Mouse (Mus musculus): ENCODE results near the gene H2-DMa. TPM values are rescaled to one million over a fixed set of nuclear protein-coding genes. Genes with fewer than 3 reads are reported as not detected.

The H2-DMa gene
- polyA plus RNA-seq, 1 experiment from 2014 or later: 4.4 TPM

DNA sequence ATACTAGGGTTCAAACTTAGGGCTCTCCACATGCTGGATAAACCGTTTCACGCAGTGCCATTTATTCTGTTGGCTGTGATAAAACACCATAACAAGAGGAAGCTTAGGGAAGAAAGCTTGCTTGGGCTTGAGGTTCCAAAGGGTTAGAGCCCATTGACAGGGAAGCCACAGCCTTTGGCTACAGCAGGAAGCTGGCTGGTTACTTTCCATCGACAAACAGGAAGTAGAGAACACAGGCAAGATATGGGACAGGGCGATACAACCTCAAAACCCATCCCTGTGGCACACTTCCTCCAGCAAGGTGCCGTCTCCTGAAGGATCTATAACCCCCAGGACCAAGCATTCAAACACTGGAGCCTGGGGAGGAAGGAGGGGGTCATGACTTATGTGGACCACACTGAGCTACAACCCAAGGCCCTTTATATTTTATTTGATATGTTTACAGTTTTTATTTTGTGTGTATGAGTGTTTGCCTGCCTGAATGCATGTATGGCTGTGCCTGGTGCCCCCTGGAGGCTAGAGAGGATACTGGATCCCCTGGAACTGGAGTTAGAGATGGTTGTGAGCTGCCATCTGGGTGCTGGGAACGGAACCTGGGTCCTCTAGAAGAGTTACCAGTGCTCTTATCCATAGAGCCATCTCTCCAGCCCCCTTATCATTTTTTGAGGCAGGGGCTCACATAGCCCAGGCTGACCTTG is 45.8 kb downstream of the H2-DMa start:
- H3K27ac ChIP-seq: no peak overlapping the region
- DNase-seq (no peak), ATAC-seq (ENCODE audit: low read depth) (no peak)
- H3K4me2 ChIP-seq: no peak overlapping the region
- no peak overlapping the region for H3K4me3 ChIP-seq (replicated peaks)
- no peaks in the 10 kb centered on the region for H3K4me1 ChIP-seq (replicated peaks)
- H3K9me3 ChIP-seq (replicated peaks): no peaks in the 10 kb centered on the region
- no peaks in the 10 kb centered on the region for H3K27me3 ChIP-seq
- H3K9ac ChIP-seq: no peak overlapping the region
- H3K36me3 ChIP-seq: no peaks in the 10 kb centered on the region
- WGBS (ENCODE audit: insufficient replicate concordance): 34% methylated on average over 6 of the region's 6 CpGs

DNA sequence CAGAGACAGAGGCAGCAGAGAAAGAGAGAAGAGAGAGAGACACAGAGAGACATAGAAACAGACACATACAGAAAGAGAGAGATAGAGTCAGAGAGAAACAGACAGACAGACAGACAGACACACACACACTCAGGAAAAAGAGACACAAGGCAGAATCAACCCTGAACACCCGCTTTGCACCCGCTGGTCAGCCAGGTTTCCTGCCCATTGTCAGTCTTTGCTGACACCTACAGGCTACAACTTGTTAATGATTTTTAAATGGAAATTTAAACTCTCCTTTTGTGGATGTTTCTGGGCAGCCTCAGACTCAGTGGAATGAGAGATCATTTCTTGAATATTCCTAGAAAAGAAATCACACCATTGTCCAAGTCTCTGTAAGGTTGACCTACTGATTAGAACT is 49.9 kb downstream of the H2-DMa start:
- Histone ChIP-seq H3K4me3 (replicated peaks) (no peak overlapping the region), H3K36me3 (no peaks in the 10 kb centered on the region), H3K4me2 (no peak overlapping the region), H3K27me3 (no peaks in the 10 kb centered on the region), H3K4me1 (replicated peaks) (peaks cover 2% of the 10 kb centered on the region; the same call in 1 of the 2 replicates), H3K9ac (no peak overlapping the region), H3K9me3 (replicated peaks) (no peaks in the 10 kb centered on the region), H3K27ac (no peak overlapping the region)
- ATAC-seq (ENCODE audit: low read depth): no peak
- 2% methylated on average over 2 of the region's 2 CpGs for WGBS (ENCODE audit: insufficient replicate concordance)
- no peak for DNase-seq

DNA sequence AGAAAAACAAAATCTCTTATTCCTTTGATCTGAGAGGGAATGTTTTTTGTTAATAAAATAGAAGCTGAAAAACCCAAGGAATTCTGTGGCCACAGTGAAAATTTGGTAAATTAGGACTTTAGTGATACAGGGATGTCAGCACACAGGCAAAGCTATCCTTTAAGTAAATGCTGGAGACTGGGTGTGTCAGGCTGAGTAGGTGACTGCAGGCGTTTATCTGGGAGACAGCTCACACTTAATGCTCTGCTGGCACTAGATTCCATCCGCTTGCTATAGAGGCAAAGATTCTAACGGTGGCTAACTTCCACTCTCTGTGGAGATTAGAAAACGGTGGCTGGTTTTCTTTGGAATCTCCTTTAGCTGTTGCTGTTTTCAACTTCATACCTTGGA is 51.1 kb downstream of the H2-DMa start:
- no peak for ATAC-seq (ENCODE audit: low read depth)
- no peaks in the 10 kb centered on the region for H3K27me3 ChIP-seq

DNA sequence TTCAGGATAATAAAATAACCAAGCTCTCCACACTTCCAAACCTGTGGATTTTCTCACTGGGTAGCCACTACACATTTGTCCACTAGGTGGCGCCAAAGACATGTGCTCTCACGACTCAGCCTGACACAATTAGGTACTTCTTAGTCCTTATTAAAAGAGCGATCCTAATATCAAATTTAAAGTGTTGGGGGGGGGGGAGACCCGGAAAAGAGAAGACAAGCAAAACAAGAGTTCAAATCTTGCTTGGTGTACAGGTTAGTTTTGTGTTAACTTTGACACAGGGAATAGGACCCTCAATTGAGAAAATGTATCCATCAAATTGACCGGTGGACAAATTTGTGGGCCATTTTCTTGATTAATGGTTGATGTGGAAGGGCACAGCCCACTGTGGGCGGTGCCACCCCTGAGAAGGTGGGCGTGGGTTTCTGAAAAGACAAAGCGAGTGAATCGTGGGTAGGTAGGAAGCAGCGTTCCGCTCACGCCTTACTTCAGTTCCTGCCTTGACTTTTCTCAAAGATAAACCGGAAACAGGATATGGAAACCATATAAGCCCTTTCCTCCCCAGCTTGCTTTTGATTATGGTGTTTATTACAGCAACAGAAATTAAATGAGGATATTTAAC is 51.6 kb downstream of the H2-DMa start:
- peak; percentile 50 for DNase-seq
- H3K4me2 ChIP-seq: peak overlapping the region; percentile 44
- WGBS (ENCODE audit: insufficient replicate concordance): 16% methylated on average over 13 of the region's 13 CpGs
- H3K9ac ChIP-seq: no peak overlapping the region
- no peaks in the 10 kb centered on the region for H3K27me3 ChIP-seq
- H3K9me3 ChIP-seq (replicated peaks): no peaks in the 10 kb centered on the region
- 0 out of 2 replicates have a peak overlapping the region, but pooled peaks have one; percentile 4 for H3K4me3 ChIP-seq (replicated peaks)
- H3K27ac ChIP-seq: no peak overlapping the region; the same call in 1 of the 2 replicates
- H3K36me3 ChIP-seq: no peaks in the 10 kb centered on the region
- no peak for ATAC-seq (ENCODE audit: low read depth)
- peaks cover 2% of the 10 kb centered on the region; the same call in 1 of the 2 replicates for H3K4me1 ChIP-seq (replicated peaks)

More for the DNA sequence above, 51.1 kb downstream of the H2-DMa start:
- Histone ChIP-seq H3K36me3 (no peaks in the 10 kb centered on the region), H3K4me3 (replicated peaks) (no peak overlapping the region), H3K9ac (no peak overlapping the region), H3K9me3 (replicated peaks) (no peaks in the 10 kb centered on the region), H3K4me1 (replicated peaks) (peaks cover 2% of the 10 kb centered on the region; the same call in 1 of the 2 replicates), H3K27ac (no peak overlapping the region), H3K4me2 (no peak overlapping the region)
- 14% methylated on average over 4 of the region's 4 CpGs for WGBS (ENCODE audit: insufficient replicate concordance)
- DNase-seq: no peak

DNA sequence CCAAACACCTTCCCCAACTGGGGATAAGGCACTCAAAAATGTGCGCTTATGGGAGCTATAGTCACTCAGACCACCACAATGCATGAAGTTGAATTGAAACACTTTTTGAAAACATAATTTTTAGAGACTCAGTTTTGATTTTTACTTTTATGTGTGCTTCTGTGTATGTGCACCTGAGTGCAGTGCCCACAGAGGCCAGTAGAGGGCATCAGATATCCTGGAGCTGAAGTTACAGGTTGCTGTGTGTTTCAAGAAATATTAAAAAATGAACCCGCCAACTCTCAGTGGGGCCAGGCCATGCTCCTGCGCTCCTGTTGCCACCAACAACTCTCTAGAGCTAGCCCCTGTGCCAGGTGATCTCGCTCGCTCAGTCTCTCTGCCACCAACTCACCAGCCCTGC is 53.2 kb downstream of the H2-DMa start:
- 91% methylated on average over 5 of the region's 5 CpGs for WGBS (ENCODE audit: insufficient replicate concordance)
- H3K27ac ChIP-seq: no peak overlapping the region
- H3K4me1 ChIP-seq (replicated peaks): peaks cover 2% of the 10 kb centered on the region; the same call in 1 of the 2 replicates
- no peaks in the 10 kb centered on the region for H3K27me3 ChIP-seq
- no peak for DNase-seq
- no peak overlapping the region for H3K4me3 ChIP-seq (replicated peaks)
- ATAC-seq (ENCODE audit: low read depth): no peak
- no peaks in the 10 kb centered on the region for H3K36me3 ChIP-seq
- H3K9me3 ChIP-seq (replicated peaks): peaks cover 7% of the 10 kb centered on the region; the same call in 1 of the 2 replicates
- no peak overlapping the region for H3K9ac ChIP-seq
- H3K4me2 ChIP-seq: no peak overlapping the region

DNA sequence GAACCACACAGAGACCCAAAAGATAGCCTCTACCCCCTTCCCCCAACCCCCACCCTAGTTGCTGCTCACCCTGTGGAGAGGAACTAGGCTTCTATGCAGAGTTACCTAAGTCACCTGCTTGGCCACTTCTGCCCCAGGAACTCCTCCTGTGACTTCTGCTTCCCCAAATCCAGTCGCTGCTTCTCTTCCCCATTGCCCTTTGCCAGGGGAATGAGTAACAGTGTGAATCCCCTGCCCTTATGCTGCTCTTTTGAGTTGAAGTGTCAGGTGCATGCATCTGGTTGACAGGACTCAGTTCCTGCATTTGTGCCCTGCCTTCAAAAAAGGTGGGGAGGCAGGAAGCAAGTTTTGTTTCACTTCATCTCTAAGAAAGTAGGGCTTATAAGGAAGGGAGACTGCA is 54.7 kb downstream of the H2-DMa start:
- WGBS (ENCODE audit: insufficient replicate concordance): 29% methylated on average over 1 of the region's 1 CpGs
- H3K36me3 ChIP-seq: no peaks in the 10 kb centered on the region
- ATAC-seq (ENCODE audit: low read depth): no peak
- H3K4me1 ChIP-seq (replicated peaks): peaks cover 2% of the 10 kb centered on the region; the same call in 1 of the 2 replicates
- H3K27me3 ChIP-seq: no peaks in the 10 kb centered on the region
- H3K9me3 ChIP-seq (replicated peaks): peaks cover 9% of the 10 kb centered on the region; the same call in 1 of the 2 replicates
- no peak overlapping the region for H3K4me2 ChIP-seq
- H3K9ac ChIP-seq: no peak overlapping the region
- H3K4me3 ChIP-seq (replicated peaks): no peak overlapping the region
- DNase-seq: no peak
- no peak overlapping the region for H3K27ac ChIP-seq

DNA sequence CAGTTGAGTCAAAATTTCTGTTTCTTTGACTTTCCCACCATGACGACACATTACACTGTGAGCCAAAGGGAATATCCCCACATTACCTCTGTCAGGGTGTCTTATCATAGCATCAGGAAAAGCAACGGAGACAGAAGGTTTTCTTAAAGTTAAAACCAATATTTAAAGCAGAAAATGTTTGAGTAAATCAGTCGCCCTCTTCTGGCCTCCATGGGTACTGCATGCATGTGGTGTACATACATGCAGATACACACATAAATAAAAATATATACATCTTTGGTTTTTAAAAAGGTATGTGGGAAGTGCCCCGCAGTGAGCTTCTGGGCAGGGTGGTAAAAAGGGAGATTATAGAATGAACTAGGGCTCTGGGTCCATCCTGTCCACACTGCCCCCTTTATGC is 57.8 kb downstream of the H2-DMa start:
- Histone ChIP-seq H3K27ac (no peak overlapping the region), H3K4me1 (replicated peaks) (0 out of 2 replicates have a peak, but pooled peaks cover 3% of the 10 kb centered on the region), H3K36me3 (no peaks in the 10 kb centered on the region), H3K27me3 (0 out of 2 replicates have a peak, but pooled peaks cover 2% of the 10 kb centered on the region), H3K4me3 (replicated peaks) (no peak overlapping the region), H3K9ac (no peak overlapping the region), H3K9me3 (replicated peaks) (peaks cover 9% of the 10 kb centered on the region; the same call in 1 of the 2 replicates), H3K4me2 (no peak overlapping the region)
- ATAC-seq (ENCODE audit: low read depth) (no peak), DNase-seq (no peak)
- WGBS (ENCODE audit: insufficient replicate concordance): 58% methylated on average over 4 of the region's 4 CpGs

DNA sequence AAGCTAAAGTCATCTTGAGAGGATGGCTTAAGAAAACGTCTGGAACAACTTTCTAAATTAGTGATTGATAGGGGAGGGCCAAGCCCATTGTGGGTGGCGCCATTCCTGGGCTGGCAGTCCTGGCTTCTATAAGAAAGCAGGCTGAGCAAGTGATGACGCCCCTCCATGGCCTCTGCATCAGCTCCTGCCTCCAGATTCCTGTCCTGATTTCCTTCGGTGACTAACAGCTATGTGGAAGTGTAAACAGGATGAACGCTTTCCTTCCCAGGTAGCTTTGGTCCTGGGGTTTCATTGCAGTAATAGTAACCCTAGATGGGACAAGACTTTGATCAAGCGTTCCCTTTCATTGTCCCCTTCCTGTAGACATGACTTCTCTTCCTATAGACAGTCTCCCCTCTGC is 59.7 kb downstream of the H2-DMa start:
- Histone ChIP-seq H3K4me3 (replicated peaks) (no peak overlapping the region), H3K4me2 (no peak overlapping the region), H3K36me3 (no peaks in the 10 kb centered on the region), H3K4me1 (replicated peaks) (0 out of 2 replicates have a peak, but pooled peaks cover 6% of the 10 kb centered on the region), H3K27me3 (peaks cover 12% of the 10 kb centered on the region), H3K27ac (no peak overlapping the region), H3K9me3 (replicated peaks) (peaks cover 9% of the 10 kb centered on the region; the same call in 1 of the 2 replicates), H3K9ac (no peak overlapping the region)
- 46% methylated on average over 6 of the region's 6 CpGs for WGBS (ENCODE audit: insufficient replicate concordance)
- ATAC-seq (ENCODE audit: low read depth): no peak
- no peak for DNase-seq

DNA sequence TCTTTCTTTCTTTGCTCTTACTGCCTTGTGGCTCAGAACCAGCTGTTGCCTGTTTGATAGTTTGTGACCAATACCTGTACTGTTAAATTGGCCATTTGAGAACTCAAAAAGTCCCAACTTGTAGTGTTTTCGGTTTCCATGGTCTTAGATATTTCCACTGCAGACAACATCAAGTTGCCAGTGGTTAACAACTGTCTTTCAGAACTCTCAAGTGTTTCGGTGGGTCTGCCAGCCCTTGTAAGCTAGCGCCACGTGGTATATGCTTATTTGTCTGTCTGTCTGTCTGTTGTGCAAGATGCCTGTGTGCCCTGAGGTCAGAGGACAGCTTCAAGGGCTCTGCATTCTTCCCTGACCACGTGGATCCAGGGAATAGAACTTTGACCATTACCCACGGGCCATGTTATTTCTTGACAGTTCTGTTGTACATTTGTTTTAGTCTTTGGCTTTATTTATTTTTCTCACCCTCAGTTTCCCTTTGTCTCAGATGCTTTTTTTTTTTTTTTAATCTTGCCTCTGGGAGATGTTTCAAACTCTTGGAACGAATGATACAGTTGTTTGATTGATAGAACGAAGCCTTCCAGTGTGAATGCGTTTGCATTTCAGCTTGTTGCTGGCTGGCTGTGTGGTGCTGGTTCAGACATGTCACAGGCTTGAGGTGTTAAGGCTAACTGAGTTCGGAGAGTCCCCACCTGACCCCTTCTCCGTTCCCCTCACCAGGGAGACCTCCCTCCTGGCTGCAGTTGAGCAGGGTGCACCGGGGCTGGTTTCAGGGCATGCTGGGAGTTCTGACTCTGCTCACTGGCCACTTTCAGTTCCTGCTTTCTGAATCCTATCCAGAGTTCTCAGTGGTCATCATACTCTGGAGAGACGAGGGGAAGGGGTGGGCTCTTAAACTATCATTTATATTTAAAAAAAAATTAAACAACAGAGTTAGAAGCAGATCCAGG is 60.8 kb downstream of the H2-DMa start:
- no peak for ATAC-seq (ENCODE audit: low read depth)
- Histone ChIP-seq H3K9me3 (replicated peaks) (peaks cover 9% of the 10 kb centered on the region; the same call in 1 of the 2 replicates), H3K4me3 (replicated peaks) (no peak overlapping the region), H3K36me3 (no peaks in the 10 kb centered on the region), H3K4me2 (no peak overlapping the region), H3K4me1 (replicated peaks) (0 out of 2 replicates have a peak, but pooled peaks cover 6% of the 10 kb centered on the region), H3K27ac (no peak overlapping the region), H3K9ac (no peak overlapping the region), H3K27me3 (peaks cover 18% of the 10 kb centered on the region)
- DNase-seq: no peak
- WGBS (ENCODE audit: insufficient replicate concordance): 51% methylated on average over 13 of the region's 13 CpGs

DNA sequence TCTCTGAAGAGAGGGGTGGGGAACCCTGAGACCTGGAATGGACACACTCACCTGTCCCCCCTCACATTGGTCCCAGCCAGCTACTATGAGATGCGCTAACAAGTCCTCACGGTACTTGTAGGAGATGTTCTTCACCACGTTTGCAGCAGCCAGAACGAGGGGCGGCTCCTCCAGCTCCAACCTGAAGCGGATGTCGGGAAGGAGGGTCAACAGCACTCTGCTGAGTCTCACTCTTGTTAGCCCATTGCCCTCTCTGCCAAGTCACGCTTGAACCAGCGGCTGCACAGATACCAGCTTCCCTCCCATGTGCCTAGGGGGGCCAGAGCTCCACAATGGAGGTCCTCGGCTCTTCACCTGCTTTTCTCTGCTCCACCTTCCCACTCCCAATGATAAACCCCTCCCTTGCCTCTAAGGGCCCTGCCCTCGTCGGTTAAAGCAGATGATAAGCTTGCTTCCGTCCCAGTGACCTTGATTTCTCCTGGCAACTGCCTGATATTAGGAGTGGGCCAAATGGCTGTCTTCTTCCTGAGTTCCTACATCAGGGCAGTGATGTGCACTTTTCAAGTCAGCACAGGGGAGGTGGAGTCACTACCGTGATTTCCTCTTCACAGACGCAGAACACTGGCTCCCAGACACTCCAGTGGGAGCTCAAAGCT is 64.4 kb downstream of the H2-DMa start:
- Histone ChIP-seq H3K27ac (no peak overlapping the region), H3K27me3 (peaks cover 45% of the 10 kb centered on the region), H3K9me3 (replicated peaks) (no peaks in the 10 kb centered on the region), H3K4me1 (replicated peaks) (peaks cover 32% of the 10 kb centered on the region), H3K9ac (no peak overlapping the region), H3K4me3 (replicated peaks) (no peak overlapping the region), H3K36me3 (no peaks in the 10 kb centered on the region), H3K4me2 (no peak overlapping the region)
- 55% methylated on average over 15 of the region's 15 CpGs for WGBS (ENCODE audit: insufficient replicate concordance)
- ATAC-seq (ENCODE audit: low read depth) (no peak), DNase-seq (no peak)

Data from liver, embryonic 13.5 days (tissue).